Mouse (Mus musculus): ENCODE results near the gene Gpld1. TPM values are rescaled to one million over a fixed set of nuclear protein-coding genes. Genes with fewer than 3 reads are reported as not detected.
"Not testable (repeated sequence)": the region's sequence is repeated elsewhere in the genome, so short reads cannot be mapped to it uniquely, and the experiment has no call there.

The Gpld1 gene
- total RNA-seq, 2 experiments from 2014 or later = 7.1 to 8.9 TPM

DNA sequence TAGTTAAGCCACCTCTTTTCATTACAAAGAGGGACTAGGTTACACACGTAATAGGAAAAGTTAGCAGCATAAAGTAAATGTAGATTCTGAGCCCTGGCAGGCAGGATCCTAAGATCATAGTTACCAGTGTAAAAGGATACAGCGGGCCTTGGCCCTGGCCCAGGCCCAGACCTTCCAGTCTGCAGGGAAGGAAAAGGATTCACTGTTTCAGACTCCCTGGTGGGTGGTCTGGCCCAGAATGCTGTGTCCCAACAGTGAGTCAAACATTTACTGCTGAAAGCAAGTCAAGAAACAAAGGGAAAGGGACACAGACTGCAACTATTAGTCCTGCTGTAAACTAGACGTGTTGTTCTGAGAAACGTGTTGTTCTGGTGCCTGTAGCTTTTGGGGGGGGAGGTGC, 2.6 kb downstream of the Gpld1 start:
- DNase-seq (ENCODE audit: low spot score in 2 of 2) = peak in 1 of 2 experiments; percentile 36

DNA sequence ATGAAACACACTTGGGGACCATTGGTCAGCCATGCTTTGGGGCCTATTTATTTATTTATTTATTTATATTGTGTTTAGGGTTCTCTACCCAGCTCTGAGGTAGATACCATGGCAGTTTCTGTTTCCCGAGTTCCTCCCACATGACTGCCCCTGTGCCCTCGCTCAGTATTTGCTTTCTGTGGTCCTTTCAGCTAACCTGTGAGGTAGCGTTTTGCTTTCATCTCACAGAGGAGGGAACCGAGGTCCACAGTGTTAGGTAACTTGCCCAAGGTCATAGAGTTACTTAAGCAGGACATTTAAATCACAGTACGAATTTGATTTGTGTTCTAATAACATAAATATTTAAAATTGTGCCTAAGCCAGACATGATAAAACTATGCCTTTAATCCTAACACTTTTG, 4.2 kb downstream of the Gpld1 start:
- no peak for DNase-seq (ENCODE audit: low spot score in 2 of 2)

DNA sequence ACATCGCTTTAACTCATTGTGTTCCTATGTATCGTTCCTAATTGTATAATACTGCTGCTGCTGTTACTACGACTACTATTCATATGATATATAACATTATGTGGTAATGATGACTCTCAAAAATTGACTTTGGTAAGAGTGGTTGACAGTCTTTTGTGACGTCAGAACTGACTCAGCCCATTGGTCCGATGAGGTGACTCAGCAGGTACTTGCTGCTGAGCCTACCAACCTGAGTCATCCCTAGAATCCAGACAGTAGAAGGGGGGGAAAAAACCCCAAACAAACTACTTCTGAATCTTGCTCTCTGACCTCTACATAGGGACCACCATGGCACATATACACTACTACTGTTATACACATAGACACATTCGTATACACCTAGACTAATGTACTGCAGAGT, 5.9 kb downstream of the Gpld1 start:
- DNase-seq (ENCODE audit: low spot score in 2 of 2) = no peak

GRCm38 (mm10) chr13:24952659-24953058, 9.7 kb downstream of the Gpld1 start:
- DNase-seq (ENCODE audit: low spot score in 2 of 2) = no peak

GRCm38 (mm10) chr13:24955091-24955490, 12.1 kb downstream of the Gpld1 start:
- no peak for DNase-seq (ENCODE audit: low spot score in 2 of 2)

GRCm38 (mm10) chr13:24955500-24955899, 12.5 kb downstream of the Gpld1 start:
- no peak for DNase-seq (ENCODE audit: low spot score in 2 of 2)

DNA sequence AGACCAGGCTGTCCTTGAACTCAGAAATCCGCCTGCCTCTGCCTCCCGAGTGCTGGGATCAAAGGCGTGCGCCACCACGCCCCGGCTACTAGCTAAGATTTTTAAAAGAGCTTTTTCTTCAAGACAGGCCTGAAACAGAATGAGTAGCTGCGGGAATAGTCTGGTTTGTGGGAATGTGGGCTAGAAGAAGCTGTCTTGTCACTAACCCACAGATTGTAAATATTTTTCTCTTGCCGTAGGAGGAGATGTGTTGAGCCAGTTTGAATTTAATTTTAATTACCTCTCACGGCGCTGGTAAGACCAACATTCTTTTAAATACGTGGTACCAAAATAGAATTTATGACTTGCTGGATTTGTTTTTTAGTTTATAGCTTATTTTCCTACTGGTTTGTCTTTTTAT, 15.7 kb downstream of the Gpld1 start:
- DNase-seq (ENCODE audit: low spot score in 2 of 2) = no peak

DNA sequence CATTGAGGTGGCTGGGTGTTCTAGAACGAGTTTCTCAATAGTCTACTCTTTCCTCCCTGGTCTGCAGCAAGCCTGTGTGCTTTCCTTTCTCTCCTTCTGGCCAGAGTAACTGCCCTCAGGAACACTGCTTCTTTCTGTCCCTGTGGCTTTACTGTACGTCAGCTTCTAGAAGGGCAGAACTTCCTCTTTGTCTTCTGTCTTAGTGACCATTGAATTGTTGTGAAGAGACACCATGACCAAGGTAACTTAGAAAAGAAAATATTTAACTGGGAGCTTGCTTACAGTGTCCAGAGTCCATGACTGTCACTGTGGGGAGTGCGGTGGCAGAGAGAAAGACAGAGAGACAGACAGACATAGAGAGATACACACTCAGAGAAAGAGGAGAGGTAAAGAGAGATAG, 17.1 kb downstream of the Gpld1 start:
- no peak for DNase-seq (ENCODE audit: low spot score in 2 of 2)

DNA sequence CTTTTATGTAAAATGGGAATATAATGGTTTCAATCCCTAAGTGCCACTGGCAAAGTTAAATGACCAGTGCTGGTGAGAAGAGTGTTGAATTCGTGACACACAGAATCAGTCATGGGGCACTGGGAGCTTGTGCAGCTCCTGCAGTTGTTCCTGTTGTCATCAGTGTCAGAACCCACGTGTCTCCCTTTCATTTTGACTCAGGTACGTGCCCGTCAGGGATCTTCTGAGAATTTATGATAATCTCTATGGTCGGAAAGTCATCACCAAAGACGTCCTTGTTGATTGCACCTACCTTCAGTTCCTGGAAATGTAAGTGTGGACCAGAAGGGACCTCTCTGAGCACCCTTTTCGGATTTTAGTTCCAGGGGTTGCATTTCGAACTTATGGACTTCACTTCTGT, 19.2 kb downstream of the Gpld1 start:
- no peak for DNase-seq (ENCODE audit: low spot score in 2 of 2)

GRCm38 (mm10) chr13:24965130-24965845, 22.3 kb downstream of the Gpld1 start:
- no peak for DNase-seq (ENCODE audit: low spot score in 2 of 2)

GRCm38 (mm10) chr13:24965846-24966201, 22.9 kb downstream of the Gpld1 start:
- no peak for DNase-seq (ENCODE audit: low spot score in 2 of 2)

GRCm38 (mm10) chr13:24971776-24972175, 28.8 kb downstream of the Gpld1 start:
- not testable (repeated sequence) for DNase-seq (ENCODE audit: low spot score in 2 of 2)

DNA sequence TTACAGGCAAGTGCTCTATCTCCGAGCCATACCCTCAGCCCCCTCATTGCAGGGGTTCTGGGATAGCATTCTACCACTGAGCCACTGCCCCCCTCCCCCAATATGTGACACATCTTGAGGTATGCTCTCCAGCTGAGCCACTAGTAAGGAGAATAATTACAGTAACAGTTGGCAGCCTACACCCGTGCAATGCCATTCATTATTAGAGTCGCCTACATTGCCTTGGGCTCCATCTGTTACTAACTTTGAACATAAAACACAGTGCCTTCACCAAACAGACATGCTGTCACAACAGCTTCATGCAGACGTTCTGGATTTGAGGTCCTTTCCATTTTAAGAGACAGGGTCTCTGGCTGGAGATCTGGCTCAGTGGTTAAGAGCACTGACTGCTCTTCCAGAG, 33.4 kb downstream of the Gpld1 start:
- no peak for DNase-seq (ENCODE audit: low spot score in 2 of 2)

DNA sequence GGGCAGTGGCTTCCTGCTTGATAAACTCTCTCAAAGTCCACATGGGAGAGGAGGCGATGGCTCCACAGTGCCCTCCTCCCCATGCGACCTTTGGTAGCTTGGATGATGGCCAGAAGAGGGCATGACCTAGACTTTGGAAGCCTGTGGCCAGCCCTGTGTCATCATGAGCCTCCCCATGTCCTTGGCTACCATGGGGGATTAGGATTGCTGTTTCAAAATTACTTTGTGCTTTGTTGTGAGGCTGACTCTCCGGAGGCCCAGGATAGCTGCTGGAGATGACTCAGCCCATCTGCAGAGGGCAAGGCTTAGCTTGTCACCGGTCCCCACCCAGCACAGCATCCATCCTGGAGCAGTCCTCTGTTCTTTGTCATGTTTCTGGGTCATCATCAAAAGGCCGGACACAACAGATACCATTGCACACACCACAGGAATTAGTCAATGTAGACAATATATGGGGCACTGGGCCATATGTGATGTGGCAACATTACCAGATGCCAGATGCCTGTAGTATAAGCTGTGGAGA, 34.9 kb downstream of the Gpld1 start:
- DNase-seq (ENCODE audit: low spot score in 2 of 2) = no peak

DNA sequence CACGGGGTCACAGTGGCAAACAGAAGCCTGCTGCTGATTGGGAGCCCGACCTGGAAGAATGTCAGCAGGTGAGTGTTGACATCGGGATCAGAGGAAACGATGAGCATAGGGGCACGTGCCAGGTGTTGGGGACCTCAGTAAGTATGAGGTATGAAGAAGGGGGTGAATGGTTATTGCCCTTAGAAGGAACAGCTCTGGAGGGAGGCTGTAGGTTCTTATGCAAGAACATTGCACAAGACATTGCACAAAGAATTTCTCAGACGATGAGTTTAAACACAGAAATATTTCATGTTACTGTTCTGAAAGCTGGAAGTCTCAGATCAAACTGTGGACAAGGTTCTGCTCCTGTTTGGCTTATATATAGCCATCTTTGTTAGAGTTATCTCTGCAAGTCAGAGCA, 38.1 kb downstream of the Gpld1 start:
- no peak for DNase-seq (ENCODE audit: low spot score in 2 of 2)

DNA sequence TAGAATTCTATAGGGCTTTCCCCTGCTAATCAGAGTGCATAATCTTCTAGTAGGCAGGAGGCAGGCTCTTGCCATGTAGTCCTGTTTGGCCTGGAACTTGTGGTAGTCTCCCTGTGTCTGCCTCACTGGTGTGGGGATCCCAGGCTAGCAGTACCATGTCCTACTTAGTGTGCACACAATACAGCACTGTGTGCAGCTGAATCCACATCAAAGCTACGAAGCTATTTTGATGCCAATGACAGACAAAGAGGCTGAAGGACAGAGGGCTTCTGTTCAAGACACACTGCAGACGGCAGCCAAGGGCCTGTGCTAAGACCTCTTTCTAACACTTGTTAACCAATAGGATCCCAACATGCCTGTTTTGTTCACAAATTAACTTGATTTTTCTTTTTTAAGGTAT, 42.5 kb downstream of the Gpld1 start:
- peak in 1 of 2 experiments; percentile 49 for DNase-seq (ENCODE audit: low spot score in 2 of 2)

- peak; percentile 72 to 79 for DNase-seq (ENCODE audit: low spot score in 2 of 2)
These were observed 45.4 kb downstream of the Gpld1 start for GRCm38 (mm10) chr13:24988391-24988790.

DNA sequence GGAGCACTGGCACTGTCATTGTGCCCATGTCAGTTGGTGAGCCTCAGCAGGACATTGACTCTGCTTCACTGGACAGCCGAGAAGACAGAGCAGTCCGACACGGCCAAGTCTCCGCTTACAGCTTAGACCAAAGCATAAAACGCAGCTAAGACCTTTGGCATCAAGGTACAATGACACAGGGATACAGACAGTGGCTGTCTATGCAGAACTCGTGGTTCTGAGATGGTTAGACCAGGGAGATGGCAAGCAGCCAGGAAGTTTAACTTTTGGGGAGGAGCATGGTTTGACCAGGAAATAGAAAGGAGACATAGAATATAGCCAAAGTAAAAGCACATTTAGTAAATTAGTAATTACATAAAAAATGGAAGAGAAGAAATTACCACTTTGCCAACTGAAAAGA, 46.1 kb downstream of the Gpld1 start:
- no peak for DNase-seq (ENCODE audit: low spot score in 2 of 2)

GRCm38 (mm10) chr13:24993160-24993559, 50.2 kb downstream of the Gpld1 start:
- DNase-seq (ENCODE audit: low spot score in 2 of 2) = no peak

- DNase-seq (ENCODE audit: low spot score in 2 of 2) = no peak
These were observed 56.6 kb downstream of the Gpld1 start for GRCm38 (mm10) chr13:24999538-24999937.

DNA sequence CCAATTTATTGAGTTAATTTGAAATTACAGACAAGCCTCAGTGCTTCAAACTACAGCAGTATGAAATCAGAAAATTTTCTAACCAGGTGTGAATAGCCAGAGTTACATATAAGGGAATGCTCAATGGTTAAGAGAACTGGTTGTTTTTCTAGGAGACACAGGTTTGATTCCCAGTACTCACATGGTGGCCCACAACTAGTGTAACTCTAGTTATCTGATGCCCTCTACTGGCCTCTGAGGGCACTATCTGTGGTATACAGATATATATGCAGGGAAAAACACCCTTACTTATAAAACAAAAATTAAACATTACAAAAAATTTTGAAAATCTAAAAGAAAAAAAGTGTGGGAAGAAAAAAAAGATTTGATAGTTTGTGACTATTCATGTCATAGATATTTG, 60.0 kb downstream of the Gpld1 start:
- DNase-seq (ENCODE audit: low spot score in 2 of 2) = no peak

- peak; percentile 63 to 64 for DNase-seq (ENCODE audit: low spot score in 2 of 2)
These were observed 64.2 kb downstream of the Gpld1 start for GRCm38 (mm10) chr13:25007115-25007514.

- DNase-seq (ENCODE audit: low spot score in 2 of 2) = no peak
These were observed 75.4 kb downstream of the Gpld1 start for GRCm38 (mm10) chr13:25018316-25018715.
